Mouse (Mus musculus) midbrain, embryonic 10.5 days (tissue): Measurements from ENCODE around the gene Kif13a. TPM values are rescaled to one million over a fixed set of nuclear protein-coding genes. Genes with fewer than 3 reads are reported as not detected.

Experiments used
- DNase-seq: peaks from one replicate; pipeline ENCODE4 v3.0.0-alpha.2; 2017; ENCODE audit warnings: low spot score
- H3K27ac ChIP-seq: fragments of 300-500 bp; sonication (generic); replicated peaks from 2 replicates; pipeline ENCODE4 v1.5.1; 2016; ENCODE audit warnings: mild to moderate bottlenecking
- H3K27me3 ChIP-seq: fragments of 300-500 bp; sonication (generic); 2 replicates; pipeline ENCODE4 v1.6.1; 2016; ENCODE audit warnings: low read depth, mild to moderate bottlenecking; ENCODE audit not compliant: poor library complexity, severe bottlenecking
- H3K36me3 ChIP-seq: fragments of 300-500 bp; sonication (generic); 2 replicates; pipeline ENCODE4 v1.6.1; 2016; ENCODE audit warnings: mild to moderate bottlenecking, moderate library complexity
- H3K4me1 ChIP-seq: fragments of 300-500 bp; sonication (generic); 2 replicates; pipeline ENCODE4 v1.6.1; 2016
- H3K4me3 ChIP-seq: fragments of 300-500 bp; sonication (generic); 2 replicates; pipeline ENCODE4 v1.5.1; 2016; ENCODE audit warnings: mild to moderate bottlenecking, moderate library complexity
- H3K9me3 ChIP-seq: fragments of 300-500 bp; sonication (generic); replicated peaks from 2 replicates; pipeline ENCODE4 v1.6.1; 2016; ENCODE audit warnings: mild to moderate bottlenecking
- WGBS: fragments of 180-500 bp; shearing (Covaris S2); methylation state at CpG from one replicate; pipeline ENCODE4 v1.1.7; 2016; 5-methylcytosine and 5-hydroxymethylcytosine counted together
- polyA plus RNA-seq: library from polyadenylated mRNA; unstranded; fragments of >200 nt; fragmentation: Nextera tagmentation; extraction: Ambion mirVana; gene quantifications from 2 replicates; pipeline ENCODE4 v1.2.1, GENCODE M21; 2016

Kif13a gene
- polyA plus RNA-seq, 1 experiment from 2014 or later: 9.1 TPM

- H3K9me3 ChIP-seq: no peaks in the 10 kb centered on the region
- DNase-seq: no peak
- no peak overlapping the region for H3K27ac ChIP-seq
- no peaks in the 10 kb centered on the region for H3K27me3 ChIP-seq
- peaks cover 18% of the 10 kb centered on the region for H3K4me1 ChIP-seq
- peaks cover 61% of the 10 kb centered on the region for H3K36me3 ChIP-seq
- 94% methylated on average over 9 of the region's 9 CpGs for WGBS
- no peak overlapping the region for H3K4me3 ChIP-seq
Observed at GRCm38 (mm10) chr13:46818374-46818773, 111.3 kb downstream of the Kif13a start.

DNA sequence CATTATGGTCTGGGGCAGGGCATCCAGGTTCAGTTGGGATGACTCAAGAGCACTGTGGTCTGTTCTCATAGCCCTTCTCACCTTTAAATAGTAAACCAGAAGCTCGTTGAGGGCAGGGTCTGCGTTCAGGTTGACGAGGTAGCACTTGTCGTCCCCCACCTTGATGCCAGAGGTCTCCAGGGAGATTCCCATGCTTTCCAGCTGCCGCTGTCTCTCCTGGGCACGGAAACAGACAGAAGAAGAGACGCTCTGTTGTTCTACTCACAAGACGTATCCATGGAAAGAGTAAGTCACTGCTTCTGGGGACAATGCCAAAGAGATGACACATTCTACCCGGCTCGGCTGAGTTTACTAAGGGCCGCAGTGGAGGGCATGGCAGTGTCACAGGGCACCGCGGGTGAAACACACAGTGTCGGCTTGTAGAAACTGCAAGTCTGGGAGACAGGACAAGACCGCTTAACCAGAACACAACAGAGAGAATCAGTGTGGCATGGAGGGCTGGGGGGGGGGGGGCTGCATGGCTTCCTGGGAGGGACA is 117.0 kb downstream of the Kif13a start:
- Histone ChIP-seq H3K9me3 (no peaks in the 10 kb centered on the region), H3K27me3 (no peaks in the 10 kb centered on the region), H3K27ac (no peak overlapping the region), H3K4me3 (no peak overlapping the region), H3K36me3 (peaks cover 88% of the 10 kb centered on the region), H3K4me1 (peaks cover 4% of the 10 kb centered on the region; the same call in 1 of the 2 replicates)
- 97% methylated on average over 15 of the region's 15 CpGs for WGBS
- no peak for DNase-seq

DNA sequence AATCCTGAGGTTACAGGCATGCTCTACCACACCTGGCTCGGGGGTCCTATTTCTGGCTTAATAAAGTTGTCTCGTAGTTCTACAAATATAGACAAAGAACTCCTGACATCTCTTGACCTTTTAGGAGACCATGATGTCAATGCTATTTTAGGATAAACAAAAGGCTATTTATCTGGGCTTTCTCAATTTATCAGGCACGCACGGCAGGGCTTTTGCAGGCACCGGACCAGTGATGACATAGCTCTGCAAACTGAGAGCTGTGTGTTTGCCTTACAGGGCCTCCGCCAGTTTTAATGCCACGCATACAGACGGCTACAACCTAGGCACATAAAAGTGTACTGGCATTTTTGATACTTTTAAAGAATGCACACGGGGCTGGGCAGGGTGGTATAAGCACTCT is 118.0 kb downstream of the Kif13a start:
- H3K36me3 ChIP-seq: peaks cover 91% of the 10 kb centered on the region

DNA sequence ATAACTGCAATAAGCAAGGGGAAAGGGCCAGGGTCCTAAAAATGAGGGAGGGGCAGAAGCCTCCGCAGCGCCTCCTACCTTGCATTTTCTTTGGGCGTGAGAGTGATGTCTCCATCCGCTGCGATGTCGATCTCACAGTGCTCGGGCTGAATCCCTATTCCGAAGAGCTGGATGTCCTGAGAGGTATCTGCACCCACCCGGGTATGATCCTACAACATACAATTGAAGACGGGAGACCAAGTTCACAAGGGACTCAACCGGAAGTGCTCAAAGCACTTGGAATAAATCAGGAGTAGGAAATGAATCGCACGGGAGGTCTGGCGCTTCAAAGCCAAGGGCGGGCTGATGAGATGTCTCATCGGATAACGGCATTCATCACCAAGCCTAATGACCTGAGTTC is 119.1 kb downstream of the Kif13a start:
- Histone ChIP-seq H3K27ac (no peak overlapping the region), H3K36me3 (peaks cover 86% of the 10 kb centered on the region), H3K27me3 (no peaks in the 10 kb centered on the region), H3K4me3 (no peak overlapping the region), H3K4me1 (peaks cover 4% of the 10 kb centered on the region; the same call in 1 of the 2 replicates), H3K9me3 (no peaks in the 10 kb centered on the region)
- WGBS: 97% methylated on average over 17 of the region's 17 CpGs
- no peak for DNase-seq

More for the DNA sequence above, 118.0 kb downstream of the Kif13a start:
- no peak overlapping the region for H3K27ac ChIP-seq
- WGBS: 82% methylated on average over 9 of the region's 9 CpGs
- H3K4me3 ChIP-seq: no peak overlapping the region
- H3K9me3 ChIP-seq: no peaks in the 10 kb centered on the region
- peaks cover 4% of the 10 kb centered on the region; the same call in 1 of the 2 replicates for H3K4me1 ChIP-seq
- H3K27me3 ChIP-seq: no peaks in the 10 kb centered on the region
- DNase-seq: no peak

DNA sequence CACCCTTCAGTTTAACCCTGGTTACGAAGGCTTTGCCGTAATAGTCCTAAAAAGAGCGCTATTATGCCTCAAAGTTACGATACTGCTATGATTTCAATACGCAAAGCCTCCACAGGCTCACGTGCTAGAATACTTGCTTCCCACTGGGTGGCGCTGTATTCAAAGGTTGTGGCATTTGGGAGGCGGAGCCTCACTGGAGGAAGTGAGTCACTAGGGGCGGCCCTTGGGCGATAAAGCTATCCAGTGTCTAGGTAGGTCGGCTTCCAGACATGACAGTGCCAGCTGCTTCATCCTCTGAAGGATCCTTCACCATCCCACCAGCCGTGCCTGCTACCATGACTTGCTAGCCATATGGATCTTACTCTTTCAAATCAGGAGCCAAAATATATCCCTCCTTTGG is 119.6 kb downstream of the Kif13a start:
- peak; percentile 32 for DNase-seq
- H3K4me3 ChIP-seq: no peak overlapping the region
- H3K27ac ChIP-seq: no peak overlapping the region
- H3K27me3 ChIP-seq: no peaks in the 10 kb centered on the region
- peaks cover 86% of the 10 kb centered on the region for H3K36me3 ChIP-seq
- H3K9me3 ChIP-seq: no peaks in the 10 kb centered on the region
- WGBS: 93% methylated on average over 12 of the region's 12 CpGs
- H3K4me1 ChIP-seq: peaks cover 3% of the 10 kb centered on the region; the same call in 1 of the 2 replicates

GRCm38 (mm10) chr13:46807901-46808300 is 121.8 kb downstream of the Kif13a start:
- Histone ChIP-seq H3K27me3 (no peaks in the 10 kb centered on the region), H3K36me3 (peaks cover 71% of the 10 kb centered on the region), H3K27ac (no peak overlapping the region), H3K4me1 (no peaks in the 10 kb centered on the region), H3K4me3 (no peak overlapping the region), H3K9me3 (no peaks in the 10 kb centered on the region)
- no peak for DNase-seq
- 85% methylated on average over 11 of the region's 11 CpGs for WGBS

GRCm38 (mm10) chr13:46801196-46801595 is 128.5 kb downstream of the Kif13a start:
- H3K27ac ChIP-seq: no peak overlapping the region
- WGBS: 96% methylated on average over 13 of the region's 13 CpGs
- no peak overlapping the region for H3K4me3 ChIP-seq
- DNase-seq: no peak
- H3K4me1 ChIP-seq: no peaks in the 10 kb centered on the region
- H3K27me3 ChIP-seq: no peaks in the 10 kb centered on the region
- H3K9me3 ChIP-seq: no peaks in the 10 kb centered on the region
- H3K36me3 ChIP-seq: peaks cover 74% of the 10 kb centered on the region

GRCm38 (mm10) chr13:46798156-46798555 is 131.5 kb downstream of the Kif13a start:
- Histone ChIP-seq H3K4me3 (no peak overlapping the region), H3K27me3 (no peaks in the 10 kb centered on the region), H3K36me3 (peaks cover 87% of the 10 kb centered on the region), H3K4me1 (no peaks in the 10 kb centered on the region), H3K27ac (no peak overlapping the region), H3K9me3 (no peaks in the 10 kb centered on the region)
- WGBS: 37% methylated on average over 4 of the region's 4 CpGs
- peak; percentile 43 for DNase-seq

DNA sequence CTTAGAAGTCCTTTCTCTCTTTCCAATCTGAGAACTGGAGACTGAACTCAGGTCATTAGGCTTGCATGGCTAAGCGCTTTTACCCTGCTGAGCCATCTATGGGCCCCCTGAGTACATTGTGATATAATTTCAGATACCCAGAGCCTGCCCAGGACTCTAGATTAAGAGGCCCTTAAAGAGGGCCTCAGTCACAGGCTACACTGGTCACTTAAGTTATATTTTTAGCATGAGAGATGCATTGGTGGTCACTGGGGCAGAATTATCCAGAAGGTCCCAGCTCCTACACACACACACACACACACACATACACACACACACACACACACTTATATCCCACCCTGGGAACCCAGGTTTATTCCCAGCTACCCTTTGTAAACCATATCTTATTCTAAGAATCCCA is 133.3 kb downstream of the Kif13a start:
- Histone ChIP-seq H3K4me3 (no peak overlapping the region), H3K9me3 (no peaks in the 10 kb centered on the region), H3K27ac (no peak overlapping the region), H3K4me1 (no peaks in the 10 kb centered on the region), H3K36me3 (peaks cover 85% of the 10 kb centered on the region), H3K27me3 (no peaks in the 10 kb centered on the region)
- 90% methylated on average over 1 of the region's 1 CpGs for WGBS
- no peak for DNase-seq

DNA sequence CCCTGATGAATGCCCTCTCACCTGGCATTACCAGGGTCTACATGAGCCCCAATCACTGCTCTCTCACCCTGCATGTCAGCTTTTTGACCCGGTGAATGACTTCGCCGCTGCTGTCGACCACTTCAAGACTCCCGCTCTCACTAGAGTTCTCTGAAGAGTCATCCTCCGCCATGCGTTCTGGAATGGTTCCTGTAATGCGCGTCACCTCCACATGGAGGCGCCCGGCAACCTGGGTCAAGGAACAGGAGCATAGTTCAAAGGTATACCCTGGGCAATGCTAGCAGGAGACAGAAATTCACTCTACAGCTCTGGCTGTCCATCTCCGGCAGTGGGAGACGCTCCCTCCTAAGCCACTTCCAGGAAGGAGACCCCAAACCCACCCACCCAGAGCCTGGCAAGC is 135.8 kb downstream of the Kif13a start:
- 80% methylated on average over 13 of the region's 13 CpGs for WGBS
- Histone ChIP-seq H3K4me3 (no peak overlapping the region), H3K27me3 (no peaks in the 10 kb centered on the region), H3K36me3 (peaks cover 88% of the 10 kb centered on the region), H3K27ac (no peak overlapping the region), H3K4me1 (no peaks in the 10 kb centered on the region), H3K9me3 (no peaks in the 10 kb centered on the region)
- DNase-seq: peak; percentile 36

GRCm38 (mm10) chr13:46788452-46788851 is 141.2 kb downstream of the Kif13a start:
- Histone ChIP-seq H3K4me1 (no peaks in the 10 kb centered on the region), H3K4me3 (no peak overlapping the region), H3K36me3 (peaks cover 90% of the 10 kb centered on the region), H3K27me3 (no peaks in the 10 kb centered on the region), H3K9me3 (no peaks in the 10 kb centered on the region), H3K27ac (no peak overlapping the region)
- WGBS: 90% methylated on average over 8 of the region's 8 CpGs
- no peak for DNase-seq

DNA sequence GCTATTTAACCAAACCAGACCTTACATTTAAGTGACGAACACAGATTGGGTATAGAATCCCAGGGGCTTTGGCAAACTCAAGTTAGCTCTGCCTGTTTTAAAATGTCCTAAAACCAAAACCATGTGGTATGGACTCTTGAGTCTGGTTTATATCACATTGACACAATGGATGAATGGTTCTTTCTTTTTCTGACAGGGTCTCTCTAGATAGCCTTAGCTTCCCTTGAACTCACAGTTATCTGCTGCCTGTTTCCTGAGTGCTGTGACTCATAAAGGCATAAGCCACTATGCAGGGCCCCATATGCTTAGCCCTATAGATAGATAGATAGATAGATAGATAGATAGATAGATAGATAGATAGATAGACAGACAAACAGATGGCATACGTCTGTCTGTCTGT is 142.8 kb downstream of the Kif13a start:
- Histone ChIP-seq H3K27me3 (no peaks in the 10 kb centered on the region), H3K36me3 (peaks cover 85% of the 10 kb centered on the region), H3K9me3 (no peaks in the 10 kb centered on the region), H3K4me3 (no peak overlapping the region), H3K4me1 (no peaks in the 10 kb centered on the region), H3K27ac (no peak overlapping the region)
- no peak for DNase-seq
- WGBS: 93% methylated on average over 2 of the region's 2 CpGs

DNA sequence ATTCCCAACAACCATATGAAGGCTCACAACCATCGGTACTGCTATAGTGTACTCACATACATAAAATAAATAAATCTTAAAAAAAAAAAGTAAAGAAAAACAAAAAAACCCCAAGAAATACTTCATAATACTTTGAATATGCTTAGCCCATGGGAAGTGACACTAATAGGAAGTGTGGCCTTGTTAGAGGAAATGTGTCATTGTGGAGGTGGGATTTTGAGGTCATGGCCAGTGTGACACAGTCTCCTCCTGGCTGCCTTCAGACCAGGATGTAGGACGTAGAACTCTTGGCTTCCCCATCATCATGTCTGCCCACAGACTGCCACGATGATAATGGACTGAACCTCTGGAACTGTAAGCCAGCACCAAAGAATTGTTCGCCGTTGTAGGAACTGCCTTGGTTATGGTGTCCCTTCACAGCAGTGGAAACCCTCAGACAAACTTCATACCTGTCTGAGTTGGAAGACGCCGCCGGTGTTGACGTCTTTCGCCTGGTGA is 143.6 kb downstream of the Kif13a start:
- WGBS: 96% methylated on average over 10 of the region's 10 CpGs
- Histone ChIP-seq H3K27me3 (no peaks in the 10 kb centered on the region), H3K4me1 (no peaks in the 10 kb centered on the region), H3K27ac (no peak overlapping the region), H3K4me3 (no peak overlapping the region), H3K36me3 (peaks cover 82% of the 10 kb centered on the region), H3K9me3 (no peaks in the 10 kb centered on the region)
- DNase-seq: no peak
